Mouse (Mus musculus) midbrain, postnatal 0 days (tissue): Measurements from ENCODE around the gene B230217C12Rik. TPM values are rescaled to one million over a fixed set of nuclear protein-coding genes. Genes with fewer than 3 reads are reported as not detected.
"Not testable (repeated sequence)": the region's sequence is repeated elsewhere in the genome, so short reads cannot be mapped to it uniquely, and the experiment has no call there.

Source experiments
- ATAC-seq: fragments of 200-750 bp; cut with Nextera tagmentation; 2 replicates; pipeline ENCODE4 v1.8.0; 2017; ENCODE audit warnings: moderate number of reproducible peaks, mild to moderate bottlenecking, moderate TSS enrichment, moderate library complexity; ENCODE audit not compliant: low FRiP score
- DNase-seq: peaks from one replicate; pipeline ENCODE4 v3.0.0-alpha.2; 2015; ENCODE audit warnings: low spot score
- H3K27ac ChIP-seq: fragments of 300-500 bp; sonication (generic); 2 replicates; pipeline ENCODE4 v1.5.1; 2014; ENCODE audit warnings: low read depth, mild to moderate bottlenecking, low read length, mixed read lengths
- H3K27me3 ChIP-seq: fragments of 300-500 bp; sonication (generic); 2 replicates; pipeline ENCODE4 v1.6.1; 2014; ENCODE audit warnings: low read length, control low read depth, mixed read lengths; ENCODE audit not compliant: insufficient read depth
- H3K36me3 ChIP-seq: fragments of 300-500 bp; sonication (generic); 2 replicates; pipeline ENCODE4 v1.6.1; 2014; ENCODE audit warnings: low read length, control low read depth, mixed read lengths; ENCODE audit not compliant: insufficient read depth
- H3K4me1 ChIP-seq: fragments of 300-500 bp; sonication (generic); 2 replicates; pipeline ENCODE4 v1.6.1; 2014; ENCODE audit warnings: mild to moderate bottlenecking, control low read depth, antibody characterized with exemption, low read length, mixed read lengths; ENCODE audit not compliant: insufficient read depth
- H3K4me2 ChIP-seq: fragments of 300-500 bp; sonication (generic); 2 replicates; pipeline ENCODE4 v1.6.1; 2014; ENCODE audit warnings: low read depth, mild to moderate bottlenecking, low read length, mixed read lengths; ENCODE audit not compliant: poor library complexity, severe bottlenecking
- H3K4me3 ChIP-seq: fragments of 300-500 bp; sonication (generic); 2 replicates; pipeline ENCODE4 v1.5.1; 2014; ENCODE audit warnings: low read depth, mild to moderate bottlenecking, low read length, moderate library complexity
- H3K9ac ChIP-seq: fragments of 300-500 bp; sonication (generic); replicated peaks from 2 replicates; pipeline ENCODE4 v1.6.1; 2014; ENCODE audit warnings: mild to moderate bottlenecking, low read length, moderate library complexity, mixed read lengths; ENCODE audit not compliant: poor library complexity, severe bottlenecking
- H3K9me3 ChIP-seq: fragments of 300-500 bp; sonication (generic); 2 replicates; pipeline ENCODE4 v1.6.1; 2016; ENCODE audit warnings: low read length, control low read depth
- CTCF ChIP-seq: IDR thresholded peaks from 2 replicates; pipeline ENCODE4 v1.5.1; 2016; ENCODE audit warnings: antibody characterized with exemption, mild to moderate bottlenecking
- WGBS: fragments of 180-500 bp; shearing (Covaris S2); extraction: QIAGEN DNeasy Blood & Tissue Kit; methylation state at CpG from one replicate; pipeline ENCODE4 v1.1.7; 2014; 5-methylcytosine and 5-hydroxymethylcytosine counted together
- polyA plus RNA-seq: library from polyadenylated mRNA; unstranded; fragments of >200 nt; fragmentation: Nextera tagmentation; extraction: Ambion mirVana; gene quantifications from 2 replicates; pipeline ENCODE4 v1.2.1, GENCODE M21; 2015
- total RNA-seq: library from RNA; depleted of rRNA; stranded (reverse); fragments of >200 nt; gene quantifications from 2 replicates; pipeline ENCODE4 v1.2.3, GENCODE M21; 2014

The B230217C12Rik gene
- total and polyA plus RNA-seq, 2 experiments from 2014 or later = 38.2 to 43.6 TPM

- H3K4me3 ChIP-seq = no peak overlapping the region
- no peak overlapping the region for H3K9ac ChIP-seq
- no peaks in the 10 kb centered on the region for H3K9me3 ChIP-seq
- no peaks in the 10 kb centered on the region for H3K4me1 ChIP-seq
- DNase-seq (no peak), ATAC-seq (no peak)
- H3K4me2 ChIP-seq = no peak overlapping the region
- H3K36me3 ChIP-seq = peaks cover 68% of the 10 kb centered on the region
- TF ChIP-seq CTCF = no peak
- 82% methylated on average over 6 of the region's 6 CpGs for WGBS
- H3K27ac ChIP-seq = no peak overlapping the region
- no peaks in the 10 kb centered on the region for H3K27me3 ChIP-seq
Observed at GRCm38 (mm10) chr11:97830501-97830900, 10.1 kb upstream of the B230217C12Rik start.

DNA sequence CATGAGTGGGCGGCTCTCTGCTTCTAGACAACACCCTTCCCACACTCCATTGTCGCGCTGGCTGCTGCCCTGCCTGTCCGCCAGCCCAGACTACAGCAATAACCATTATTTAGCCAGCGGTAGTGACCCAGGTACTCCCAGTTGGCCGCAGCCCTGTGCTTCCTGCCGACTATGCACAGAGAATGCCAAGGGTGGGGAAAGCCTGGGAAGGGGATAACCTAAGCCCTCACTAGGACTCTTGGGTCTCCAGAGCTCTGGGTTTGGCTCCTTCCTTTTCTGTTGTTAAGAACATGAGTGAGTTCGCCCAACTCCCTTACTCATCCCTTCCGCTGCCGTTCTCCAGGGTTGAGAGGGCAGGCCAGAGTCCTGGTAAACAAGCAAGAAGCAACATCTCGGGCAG is 8.6 kb upstream of the B230217C12Rik start:
- peaks cover 69% of the 10 kb centered on the region for H3K36me3 ChIP-seq
- WGBS = 85% methylated on average over 11 of the region's 11 CpGs
- DNase-seq = no peak

DNA sequence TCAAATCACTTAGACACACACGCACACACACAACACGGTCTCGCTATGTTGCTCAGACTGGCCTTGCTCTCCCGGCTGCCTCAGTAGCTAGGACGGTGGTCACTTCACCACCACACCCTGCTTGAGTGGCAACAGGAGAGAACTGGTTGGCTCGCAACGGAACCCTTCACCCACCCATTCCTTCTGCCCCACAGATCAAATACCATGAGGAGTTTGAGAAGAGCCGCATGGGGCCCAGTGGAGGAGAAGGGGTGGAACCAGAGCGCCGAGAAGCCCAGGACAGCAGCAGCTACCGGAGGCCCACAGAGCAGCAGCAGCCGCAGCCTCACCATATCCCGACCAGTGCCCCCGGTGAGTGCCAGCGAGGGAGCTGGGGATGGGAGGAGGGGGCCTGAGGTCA is 7.2 kb upstream of the B230217C12Rik start:
- Histone ChIP-seq H3K9ac (no peak overlapping the region), H3K27ac (no peak overlapping the region), H3K36me3 (peaks cover 68% of the 10 kb centered on the region), H3K27me3 (no peaks in the 10 kb centered on the region), H3K4me3 (no peak overlapping the region), H3K4me1 (no peaks in the 10 kb centered on the region), H3K9me3 (no peaks in the 10 kb centered on the region), H3K4me2 (no peak overlapping the region)
- 80% methylated on average over 15 of the region's 15 CpGs for WGBS
- no peak for ATAC-seq
- DNase-seq = no peak
- no peak for TF ChIP-seq CTCF

More for the DNA sequence above, 8.6 kb upstream of the B230217C12Rik start:
- Histone ChIP-seq H3K27ac (no peak overlapping the region), H3K4me1 (no peaks in the 10 kb centered on the region), H3K9ac (no peak overlapping the region), H3K27me3 (no peaks in the 10 kb centered on the region), H3K4me3 (no peak overlapping the region), H3K4me2 (no peak overlapping the region), H3K9me3 (no peaks in the 10 kb centered on the region)
- ATAC-seq = no peak
- no peak for TF ChIP-seq CTCF

DNA sequence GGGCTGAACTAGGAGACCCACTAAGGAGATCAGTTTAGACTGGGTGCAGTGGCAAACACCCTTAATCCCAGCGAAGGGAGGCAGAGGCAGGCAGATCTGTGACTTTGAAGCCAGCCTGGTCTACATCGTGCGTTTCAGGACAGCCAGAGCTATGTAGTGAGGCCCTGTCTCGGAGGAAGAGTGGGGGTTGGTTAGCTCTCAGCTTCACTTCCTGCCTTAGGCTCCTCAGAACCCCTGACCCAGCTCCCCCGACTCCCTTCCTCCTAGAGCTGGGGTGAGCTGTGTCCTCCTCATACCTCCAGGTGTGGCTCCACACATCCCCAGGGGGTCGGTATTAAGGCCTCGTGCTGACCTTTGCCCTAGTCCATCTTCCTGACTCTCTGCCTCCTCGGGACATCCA is 4.0 kb upstream of the B230217C12Rik start:
- no peaks in the 10 kb centered on the region for H3K27me3 ChIP-seq
- H3K9ac ChIP-seq = no peak overlapping the region
- DNase-seq = no peak
- H3K36me3 ChIP-seq = peaks cover 44% of the 10 kb centered on the region
- 55% methylated on average over 6 of the region's 8 CpGs for WGBS
- H3K4me3 ChIP-seq = no peak overlapping the region
- H3K9me3 ChIP-seq = no peaks in the 10 kb centered on the region
- TF ChIP-seq CTCF = no peak
- no peak overlapping the region for H3K27ac ChIP-seq
- no peak overlapping the region for H3K4me2 ChIP-seq
- H3K4me1 ChIP-seq = no peaks in the 10 kb centered on the region
- no peak for ATAC-seq

- not testable (repeated sequence) for H3K4me2 ChIP-seq, ATAC-seq, DNase-seq, H3K4me1 ChIP-seq, H3K4me3 ChIP-seq, H3K9me3 ChIP-seq, H3K27ac ChIP-seq, H3K27me3 ChIP-seq, H3K9ac ChIP-seq
- H3K36me3 ChIP-seq = peaks cover 40% of the 10 kb centered on the region
- WGBS = 61% methylated on average over 9 of the region's 9 CpGs
Observed at GRCm38 (mm10) chr11:97837051-97837450, 3.5 kb upstream of the B230217C12Rik start.

GRCm38 (mm10) chr11:97837641-97838149 is 2.9 kb upstream of the B230217C12Rik start:
- WGBS = 82% methylated on average over 7 of the region's 7 CpGs
- no peak overlapping the region for H3K27ac ChIP-seq

More at GRCm38 (mm10) chr11:97837641-97838149, 2.9 kb upstream of the B230217C12Rik start:
- Histone ChIP-seq H3K36me3 (peaks cover 36% of the 10 kb centered on the region), H3K9ac (no peak overlapping the region), H3K4me1 (peaks cover 3% of the 10 kb centered on the region; the same call in 1 of the 2 replicates), H3K4me2 (no peak overlapping the region), H3K27me3 (no peaks in the 10 kb centered on the region), H3K4me3 (no peak overlapping the region), H3K9me3 (no peaks in the 10 kb centered on the region)
- ATAC-seq = no peak
- TF ChIP-seq CTCF = no peak
- DNase-seq = no peak
